16 mouse cellular contexts compared by ENCODE assay signal in genomic region chr7:88394568-88394967, GRCm38 (mm10).
"Had no signal": no experiment of that assay in that cellular context is flagged by ENCODE, and none has a peak within 500 bp of the region (broad histone marks: within the 10 kb centered on the region; RNA-seq: fewer than 3 reads in every experiment).

No protein-coding gene starts in this region.

- H3K4me3 ChIP-seq: liver, embryonic 13.5 days; megakaryocyte, embryonic 14.5 days; midbrain, embryonic 10.5 days; midbrain, embryonic 13.5 days; myocyte; neural tube, embryonic 13.5 days; stomach, embryonic 15.5 days had no signal

- H3K27me3 ChIP-seq: liver, embryonic 13.5 days; megakaryocyte, embryonic 14.5 days; midbrain, embryonic 13.5 days; neural tube, embryonic 13.5 days; stomach, embryonic 15.5 days had no signal

- H3K36me3 ChIP-seq: liver, embryonic 13.5 days; midbrain, embryonic 10.5 days; midbrain, embryonic 13.5 days; neural tube, embryonic 13.5 days; stomach, embryonic 15.5 days had no signal

- DNase-seq: kidney, postnatal 10 days; liver, embryonic 13.5 days; lung, embryonic 14.5 days; lung, postnatal 10 days; lung, postnatal 36 days; right cerebral cortex, postnatal 25 days; spleen, adult 18-20 months; thymus, postnatal 25 days had no signal

- H3K4me1 ChIP-seq: liver, embryonic 13.5 days; megakaryocyte, embryonic 14.5 days; midbrain, embryonic 10.5 days; midbrain, embryonic 13.5 days; neural tube, embryonic 13.5 days; stomach, embryonic 15.5 days had no signal

- ATAC-seq: intestine, postnatal 0 days; midbrain, embryonic 13.5 days; midbrain, embryonic 16.5 days had no signal

- H3K9me3 ChIP-seq: liver, embryonic 13.5 days; midbrain, embryonic 10.5 days; midbrain, embryonic 13.5 days; neural tube, embryonic 13.5 days; stomach, embryonic 15.5 days had no signal

- H3K27ac ChIP-seq: liver, embryonic 13.5 days; midbrain, embryonic 10.5 days; midbrain, embryonic 13.5 days; neural tube, embryonic 13.5 days; stomach, embryonic 15.5 days had no signal

- H3K9ac ChIP-seq: liver, embryonic 13.5 days; lung, embryonic 14.5 days; midbrain, embryonic 13.5 days; neural tube, embryonic 13.5 days; stomach, embryonic 15.5 days had no signal

- H3K4me2 ChIP-seq: liver, embryonic 13.5 days; lung, embryonic 14.5 days; midbrain, embryonic 13.5 days; neural tube, embryonic 13.5 days; stomach, embryonic 15.5 days had no signal
